Comparison of ENCODE assay signal across 13 mouse cellular contexts in the genomic region with DNA sequence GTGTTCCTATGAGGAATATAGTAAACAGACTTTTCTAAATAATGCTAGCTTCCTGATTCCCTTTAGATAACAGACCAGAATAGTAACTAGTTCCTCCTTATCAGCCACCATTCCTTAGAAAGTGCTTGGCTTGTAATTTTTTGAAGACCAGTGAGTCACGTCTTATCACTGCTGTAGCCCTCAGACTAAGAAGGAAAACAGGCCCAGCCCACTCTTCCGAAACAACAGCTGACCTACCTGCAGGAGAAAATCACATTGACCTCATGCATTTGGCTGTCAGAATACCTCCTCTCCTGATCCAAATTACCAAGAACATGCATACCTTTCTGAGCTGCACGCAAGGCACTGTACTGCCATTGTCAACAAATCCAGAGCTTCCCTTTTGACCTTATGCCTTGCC. TPM values are rescaled to one million over a fixed set of nuclear protein-coding genes. Genes with fewer than 3 reads are reported as not detected.
DNase-seq lines count a peak whose midpoint lies in the region; ATAC-seq lines count a peak whose summit lies in the region.
"Had no signal": no experiment of that assay in that cellular context is flagged by ENCODE, and none has a peak within 500 bp of the region (broad histone marks: within the 10 kb centered on the region; RNA-seq: fewer than 3 reads in every experiment).

No protein-coding gene starts in this region.

- H3K9me3 ChIP-seq in heart, embryonic 10.5 days = no peaks in the 10 kb centered on the region
- no peaks in the 10 kb centered on the region for H3K9me3 ChIP-seq in liver, embryonic 15.5 days (replicated peaks)
- no peaks in the 10 kb centered on the region for H3K9me3 ChIP-seq in liver, embryonic 12.5 days (replicated peaks)
- no peaks in the 10 kb centered on the region for H3K9me3 ChIP-seq in intestine, embryonic 15.5 days

- H3K4me2 ChIP-seq in liver, embryonic 15.5 days = no peak overlapping the region
- no peak overlapping the region for H3K4me2 ChIP-seq in liver, embryonic 12.5 days
- H3K4me2 ChIP-seq in intestine, embryonic 15.5 days (replicated peaks) = no peak overlapping the region

- intact Hi-C loops in heart, postnatal 14 days (cut with DNase I) = no loop called here

- peak overlapping the region; percentile 81; the same call in 1 of the 2 replicates for H3K27ac ChIP-seq in heart, embryonic 10.5 days
- no peak overlapping the region for H3K27ac ChIP-seq in liver, embryonic 15.5 days (replicated peaks)
- no peak overlapping the region for H3K27ac ChIP-seq in liver, embryonic 12.5 days
- H3K27ac ChIP-seq in intestine, embryonic 15.5 days = no peak overlapping the region
- H3K27ac ChIP-seq: macrophage had no signal

- no peaks in the 10 kb centered on the region; the same call in 1 of the 2 replicates for H3K36me3 ChIP-seq in heart, embryonic 10.5 days
- no peaks in the 10 kb centered on the region for H3K36me3 ChIP-seq in liver, embryonic 15.5 days (replicated peaks)
- no peaks in the 10 kb centered on the region for H3K36me3 ChIP-seq in liver, embryonic 12.5 days
- no peaks in the 10 kb centered on the region for H3K36me3 ChIP-seq in intestine, embryonic 15.5 days

- ATAC-seq in liver, embryonic 15.5 days (ENCODE audit: insufficient read depth) = peak; percentile 42; the same call in 1 of the 2 replicates
- ATAC-seq in liver, embryonic 12.5 days = no peak
- 0 out of 2 replicates have a peak, but pooled peaks have one; percentile 22 for ATAC-seq in intestine, embryonic 15.5 days
- ATAC-seq: activated CD4-positive, CD25-positive, alpha-beta regulatory T cell, adult 4 months; inflammation-experienced regulatory T-cells, adult 6 months had no signal

- no peak overlapping the region for H3K9ac ChIP-seq in liver, embryonic 15.5 days
- H3K9ac ChIP-seq in liver, embryonic 12.5 days = no peak overlapping the region
- H3K9ac ChIP-seq in intestine, embryonic 15.5 days = no peak overlapping the region

- no peak for DNase-seq in heart, embryonic 10.5 days (ENCODE audit: low spot score)
- no peak for DNase-seq in heart, postnatal 14 days
- DNase-seq in yolk sac, embryonic 10.5 days (ENCODE audit: low spot score) = peak; percentile 10
- no peak for DNase-seq in cerebellum, adult 11-12 months
- DNase-seq in Muller cell, postnatal 12 days (ENCODE audit: inconsistent ontology term) = no peak
- DNase-seq: cerebellum, adult 9-11 months; right cerebral cortex, adult 18-20 months had no signal

- H3K4me1 ChIP-seq in heart, embryonic 10.5 days = peaks cover 75% of the 10 kb centered on the region
- H3K4me1 ChIP-seq in liver, embryonic 15.5 days (replicated peaks) = peaks cover 23% of the 10 kb centered on the region
- peaks cover 32% of the 10 kb centered on the region for H3K4me1 ChIP-seq in liver, embryonic 12.5 days
- peaks cover 7% of the 10 kb centered on the region for H3K4me1 ChIP-seq in intestine, embryonic 15.5 days (replicated peaks)

- 32% methylated on average over 3 of the region's 3 CpGs for WGBS in heart, embryonic 10.5 days
- 32% methylated on average over 3 of the region's 3 CpGs for WGBS in liver, embryonic 15.5 days (ENCODE audit: insufficient replicate concordance)
- WGBS in liver, embryonic 12.5 days (ENCODE audit: insufficient replicate concordance) = 36% methylated on average over 3 of the region's 3 CpGs
- 54% methylated on average over 3 of the region's 3 CpGs for WGBS in intestine, embryonic 15.5 days

- no peaks in the 10 kb centered on the region for H3K27me3 ChIP-seq in heart, embryonic 10.5 days (ENCODE audit: insufficient read depth, poor library complexity, severe bottlenecking)
- H3K27me3 ChIP-seq in liver, embryonic 15.5 days = no peaks in the 10 kb centered on the region
- no peaks in the 10 kb centered on the region for H3K27me3 ChIP-seq in liver, embryonic 12.5 days (replicated peaks)
- no peaks in the 10 kb centered on the region for H3K27me3 ChIP-seq in intestine, embryonic 15.5 days (replicated peaks)

- H3K4me3 ChIP-seq in heart, embryonic 10.5 days = no peak overlapping the region
- no peak overlapping the region for H3K4me3 ChIP-seq in liver, embryonic 15.5 days (replicated peaks)
- no peak overlapping the region for H3K4me3 ChIP-seq in liver, embryonic 12.5 days
- no peak overlapping the region for H3K4me3 ChIP-seq in intestine, embryonic 15.5 days (replicated peaks)

RNA-seq across cellular contexts. Expression of gene Arhgap35, which starts 32.5 kb away (rescaled TPM):
- 18.3 and 20.0 TPM in 2 replicates for polyA plus RNA-seq in heart, embryonic 10.5 days (2016; fragmentation: Nextera tagmentation; extraction: Ambion mirVana)
- 10 to 100 TPM; 42.8 to 44.1 TPM for total RNA-seq in heart, postnatal 14 days (2021)
- 2.4 and 2.7 TPM in 2 replicates for polyA plus RNA-seq in liver, embryonic 15.5 days (2015; fragmentation: Nextera tagmentation; extraction: Ambion mirVana)
- 4.4 and 4.7 TPM in 2 replicates for polyA plus RNA-seq in liver, embryonic 12.5 days (2016; fragmentation: Nextera tagmentation; extraction: Ambion mirVana)
- 10.7 and 11.4 TPM in 2 replicates for polyA plus RNA-seq in intestine, embryonic 15.5 days (2015; fragmentation: Nextera tagmentation; extraction: Ambion mirVana)
